Mouse (Mus musculus) thymus, postnatal 36 days (tissue): ENCODE results near the gene Txn1.

Source experiments
- DNase-seq, 2 experiments: peaks; one replicate each; pipeline ENCODE4 v3.0.0; 2022; ENCODE audit warnings: mixed read lengths in 2 of 2

Gene Txn1

DNA sequence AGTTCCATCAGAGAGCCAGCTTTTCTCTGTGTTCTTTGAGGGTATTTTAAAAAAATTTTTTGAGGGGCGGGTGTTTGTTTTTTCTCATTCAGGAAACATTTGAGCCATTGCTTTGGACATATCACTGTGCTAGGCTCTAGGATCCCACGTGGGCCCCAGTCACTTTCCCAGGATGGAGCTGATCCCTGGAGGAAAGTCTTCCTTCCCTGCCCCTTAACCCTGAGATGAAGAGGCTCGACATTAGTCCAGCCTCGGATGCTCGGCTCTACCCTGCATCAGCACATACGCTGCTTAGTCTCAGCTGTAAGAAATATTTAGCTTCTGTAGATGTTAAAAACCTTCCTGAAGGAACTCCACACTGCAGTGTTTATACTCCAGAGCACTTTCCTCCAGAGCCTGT lies 60.3 kb downstream of the Txn1 start:
- DNase-seq: no peak

DNA sequence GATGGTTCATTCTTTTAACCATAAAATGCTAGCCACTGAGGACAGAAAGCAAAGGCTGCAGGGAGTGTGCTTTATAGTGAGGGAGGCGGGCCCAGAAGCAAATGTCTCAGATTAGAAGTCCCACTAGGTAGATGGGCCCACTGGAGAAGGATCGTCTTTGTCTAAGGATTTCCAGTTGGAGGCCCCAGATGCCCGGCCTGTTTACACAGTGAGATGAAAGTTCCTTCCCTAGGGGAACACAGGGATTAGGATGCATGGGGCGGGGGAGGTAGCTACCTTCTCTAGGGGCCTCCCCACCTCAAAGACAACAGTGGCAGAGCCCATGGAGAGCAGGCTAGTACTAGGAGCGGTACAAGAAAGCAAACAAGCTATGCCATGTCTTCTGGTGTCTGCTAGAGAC lies 61.1 kb downstream of the Txn1 start:
- no peak for DNase-seq
